Mouse (Mus musculus) cortical plate, adult 2 months (tissue): ENCODE data around the gene Ralgps2. TPM values are rescaled to one million over a fixed set of nuclear protein-coding genes. Genes with fewer than 3 reads are reported as not detected.

ENCODE experiments used
- H3K27ac ChIP-seq: fragments of 200-500 bp; 2 replicates; pipeline ENCODE4 v1.5.1; 2012; ENCODE audit warnings: low read length, control low read depth, inconsistent platforms; ENCODE audit not compliant: insufficient read depth
- H3K4me1 ChIP-seq: fragments of 200-500 bp; 2 replicates; pipeline ENCODE4 v1.6.1; 2011; ENCODE audit warnings: low read length; ENCODE audit not compliant: control insufficient read depth, insufficient read depth
- H3K4me3 ChIP-seq: fragments of 200-500 bp; 2 replicates; pipeline ENCODE4 v1.5.1; 2011; ENCODE audit warnings: mild to moderate bottlenecking, low read length, control low read depth; ENCODE audit not compliant: insufficient read depth
- CTCF ChIP-seq: fragments of 200-500 bp; IDR thresholded peaks from 2 replicates; pipeline ENCODE4 v1.5.1; 2011; ENCODE audit warnings: mild to moderate bottlenecking, control low read depth, low read length; ENCODE audit not compliant: insufficient read depth; ENCODE audit errors: extremely low read depth
- POLR2A ChIP-seq: fragments of 200-500 bp; IDR thresholded peaks from 2 replicates; pipeline ENCODE4 v1.6.1; 2011; ENCODE audit warnings: mild to moderate bottlenecking, low read length, control low read depth; ENCODE audit not compliant: insufficient read depth; ENCODE audit errors: extremely low read depth
- polyA plus RNA-seq: library from polyadenylated mRNA; depleted of rRNA; stranded (reverse); fragments of >200 nt; gene quantifications from 2 replicates; pipeline ENCODE4 v1.2.3, GENCODE M21; 2012; rRNA removed

Ralgps2 gene
- polyA plus RNA-seq: 17.9 and 18.9 TPM in 2 replicates

DNA sequence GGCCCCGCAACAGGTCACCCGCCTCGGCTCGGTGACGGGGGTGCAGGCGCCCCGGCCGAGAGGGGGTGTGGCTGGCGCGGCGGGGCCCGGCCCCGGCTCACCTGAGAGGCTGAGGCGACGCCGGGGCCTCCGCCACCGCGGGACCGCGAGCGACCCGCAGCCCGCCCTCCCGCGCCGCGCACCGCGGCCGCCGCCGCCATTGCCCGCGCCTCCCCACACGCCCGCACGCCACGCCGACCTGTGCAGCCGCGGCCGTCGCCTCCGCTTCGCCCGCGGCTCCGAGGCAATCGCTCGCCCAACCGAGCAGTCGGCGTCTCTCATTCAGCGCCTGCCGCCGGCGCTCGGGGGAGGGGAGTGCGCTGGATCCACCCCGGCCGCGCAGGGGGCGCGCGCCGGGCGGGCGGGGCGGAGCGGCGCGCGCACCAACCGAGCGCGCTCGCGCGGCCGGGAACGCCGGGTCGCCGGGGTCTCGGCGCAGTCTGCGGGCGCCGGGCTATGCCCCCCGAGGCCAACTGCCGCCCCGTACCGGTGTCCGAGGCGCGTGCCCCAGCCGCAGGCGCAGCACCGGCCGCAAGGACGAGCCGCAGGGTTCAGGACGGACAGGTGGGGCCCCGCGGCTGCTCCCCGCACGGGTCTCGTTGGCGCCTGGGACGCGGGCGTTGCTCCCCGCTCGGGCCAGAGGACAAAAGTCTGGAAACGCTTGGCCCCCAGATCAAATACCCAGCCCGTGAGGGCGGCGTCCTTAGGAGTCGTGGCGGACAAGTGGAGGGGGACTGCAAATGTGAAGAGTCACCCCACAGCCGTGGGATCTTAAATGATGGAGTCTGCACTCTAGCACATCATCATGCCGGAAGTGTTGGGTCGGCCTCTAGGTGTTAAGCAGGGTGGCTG, at the start of gene Ralgps2:
Gene Ralgps2, minus strand, starts transcription at position 376 of the 891 bp plus-strand sequence.
- Histone ChIP-seq H3K27ac (peak within 1 kb of the TSS; percentile 94), H3K4me3 (peak within 1 kb of the TSS; percentile 98), H3K4me1 (peaks cover 1% of the 10 kb centered on the region; the same call in 1 of the 2 replicates)
- TF ChIP-seq CTCF (no peak), POLR2A (peak; percentile 18; the same call in 1 of the 2 replicates)

GRCm38 (mm10) chr1:156987576-156987975, 48.1 kb upstream of the Ralgps2 start:
- no peak overlapping the region for H3K4me3 ChIP-seq
- no peak overlapping the region for H3K27ac ChIP-seq
- TF ChIP-seq POLR2A (no peak), CTCF (no peak)
- peaks cover 6% of the 10 kb centered on the region; the same call in 1 of the 2 replicates for H3K4me1 ChIP-seq

- no peak overlapping the region for H3K27ac ChIP-seq
- peaks cover 6% of the 10 kb centered on the region; the same call in 1 of the 2 replicates for H3K4me1 ChIP-seq
- no peak overlapping the region for H3K4me3 ChIP-seq
- no peak for TF ChIP-seq CTCF
Observed at GRCm38 (mm10) chr1:156986641-156987345, 47.4 kb upstream of the Ralgps2 start.

- no peak overlapping the region for H3K4me3 ChIP-seq
- no peak overlapping the region for H3K27ac ChIP-seq
- TF ChIP-seq CTCF: no peak
- TF ChIP-seq POLR2A: no peak
Observed at GRCm38 (mm10) chr1:156985657-156986640, 46.5 kb upstream of the Ralgps2 start.

DNA sequence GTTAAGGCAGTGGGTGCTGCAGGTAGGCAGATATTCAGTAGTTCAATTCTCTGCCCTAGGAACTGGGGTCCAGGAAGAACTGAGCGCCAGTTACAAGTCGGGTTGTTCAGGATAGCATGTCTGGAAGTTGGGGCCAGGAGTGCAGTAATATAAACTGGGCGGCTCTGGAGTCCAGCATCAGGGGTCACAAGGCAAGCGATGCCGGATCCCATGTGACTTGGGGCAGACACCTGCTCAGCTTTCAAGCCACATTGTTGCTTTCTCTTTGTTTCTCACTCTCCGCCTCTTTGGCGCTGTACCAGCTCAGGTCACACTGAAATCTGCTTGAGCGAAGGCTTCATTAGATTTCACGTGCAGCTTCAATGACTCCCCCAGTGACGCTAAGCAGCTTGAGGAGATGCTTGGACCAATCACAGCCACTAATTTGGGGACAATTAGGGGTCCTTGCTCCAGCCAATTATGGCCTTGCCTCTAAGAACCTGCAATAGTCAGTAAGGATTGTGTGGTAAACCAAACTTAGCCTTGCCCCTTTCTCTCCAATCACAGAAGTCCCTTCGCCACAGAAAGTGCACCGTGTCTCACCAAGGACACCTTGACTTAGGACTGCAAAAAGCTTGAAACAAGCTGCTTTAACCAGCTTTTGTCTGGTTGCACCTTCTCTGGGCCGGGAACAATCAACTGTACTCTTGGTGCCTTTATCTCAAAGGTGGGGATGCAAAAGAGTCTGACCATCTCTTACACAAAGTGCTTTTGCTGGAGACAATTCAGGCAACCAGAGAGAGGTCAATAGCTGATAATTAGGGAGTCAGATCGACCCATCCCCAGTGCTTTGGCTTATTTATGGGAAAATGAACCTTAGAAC, 43.8 kb upstream of the Ralgps2 start:
- no peak overlapping the region for H3K4me3 ChIP-seq
- no peaks in the 10 kb centered on the region for H3K4me1 ChIP-seq
- no peak overlapping the region for H3K27ac ChIP-seq
- TF ChIP-seq CTCF: no peak

More at GRCm38 (mm10) chr1:156985657-156986640, 46.5 kb upstream of the Ralgps2 start:
- peaks cover 6% of the 10 kb centered on the region; the same call in 1 of the 2 replicates for H3K4me1 ChIP-seq

- H3K4me1 ChIP-seq: no peaks in the 10 kb centered on the region
- TF ChIP-seq CTCF (no peak), POLR2A (no peak)
- H3K4me3 ChIP-seq: no peak overlapping the region
- H3K27ac ChIP-seq: no peak overlapping the region
Observed at GRCm38 (mm10) chr1:156981975-156982374, 42.5 kb upstream of the Ralgps2 start.

DNA sequence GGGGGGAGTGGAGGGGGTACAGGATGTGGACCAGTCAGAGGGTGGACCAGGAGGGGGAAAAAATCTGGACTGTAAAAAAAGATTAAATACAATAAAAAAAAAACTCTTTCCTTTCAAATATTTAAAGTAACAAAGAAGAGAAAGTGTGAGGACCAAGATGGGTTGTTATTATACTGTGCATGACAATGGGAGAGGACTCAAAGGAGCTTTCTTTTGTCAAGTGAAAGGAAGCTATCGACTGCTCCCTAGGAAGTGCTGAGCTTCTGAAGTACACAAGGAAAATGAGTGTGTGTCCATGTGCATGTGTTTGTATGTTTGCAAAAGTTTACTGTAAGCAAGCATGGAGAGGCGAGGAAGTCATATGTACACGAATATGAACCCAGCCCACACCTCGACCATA, 40.3 kb upstream of the Ralgps2 start:
- Histone ChIP-seq H3K4me3 (no peak overlapping the region), H3K4me1 (no peaks in the 10 kb centered on the region), H3K27ac (no peak overlapping the region)
- TF ChIP-seq POLR2A (no peak), CTCF (no peak)

DNA sequence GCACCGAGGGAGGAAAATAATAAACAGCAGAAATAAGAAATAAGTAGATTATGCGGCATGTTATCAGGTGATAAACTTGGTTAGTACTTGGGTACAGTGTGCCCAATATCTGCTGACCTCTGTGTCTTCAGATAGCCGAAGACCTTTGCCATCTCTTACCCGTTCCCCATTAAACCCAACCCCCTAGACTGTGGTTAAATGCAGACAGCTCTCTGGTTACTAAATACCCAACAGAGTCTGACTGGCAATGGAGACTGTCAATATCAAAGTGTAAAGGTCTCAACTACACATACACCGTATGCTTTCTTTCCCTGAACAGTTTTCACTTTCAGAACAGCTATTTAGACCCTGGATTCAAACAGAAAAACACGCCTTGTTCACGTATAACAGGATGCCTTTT, 39.2 kb upstream of the Ralgps2 start:
- H3K4me1 ChIP-seq: no peaks in the 10 kb centered on the region
- no peak overlapping the region for H3K27ac ChIP-seq
- no peak for TF ChIP-seq POLR2A
- no peak overlapping the region for H3K4me3 ChIP-seq

DNA sequence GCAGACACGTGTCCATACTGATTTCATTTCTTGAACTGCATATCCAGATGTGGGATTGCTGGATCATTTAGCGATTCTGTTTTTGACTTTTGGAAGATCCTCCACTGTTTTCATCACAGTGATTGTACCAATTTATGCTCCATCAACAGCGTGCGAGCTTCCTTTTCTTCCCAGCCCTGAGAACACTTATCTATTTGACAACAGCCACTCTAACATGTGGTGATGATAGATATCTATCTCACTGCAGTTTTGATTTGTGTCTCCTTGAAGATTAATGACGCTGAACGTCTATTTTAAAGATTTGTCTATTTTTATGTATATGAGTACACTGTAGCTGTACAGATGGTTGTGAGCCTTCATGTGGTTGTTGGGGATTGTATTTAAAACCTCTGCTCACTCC, 34.4 kb upstream of the Ralgps2 start:
- Histone ChIP-seq H3K4me3 (no peak overlapping the region), H3K27ac (no peak overlapping the region), H3K4me1 (no peaks in the 10 kb centered on the region)
- TF ChIP-seq CTCF (no peak), POLR2A (no peak)
